Mouse (Mus musculus): Measurements from ENCODE around the gene Nckap5. TPM values are rescaled to one million over a fixed set of nuclear protein-coding genes. Genes with fewer than 3 reads are reported as not detected.

Nckap5 gene
- total RNA-seq, 2 experiments from 2014 or later = 8.3 to 11.3 TPM

DNA sequence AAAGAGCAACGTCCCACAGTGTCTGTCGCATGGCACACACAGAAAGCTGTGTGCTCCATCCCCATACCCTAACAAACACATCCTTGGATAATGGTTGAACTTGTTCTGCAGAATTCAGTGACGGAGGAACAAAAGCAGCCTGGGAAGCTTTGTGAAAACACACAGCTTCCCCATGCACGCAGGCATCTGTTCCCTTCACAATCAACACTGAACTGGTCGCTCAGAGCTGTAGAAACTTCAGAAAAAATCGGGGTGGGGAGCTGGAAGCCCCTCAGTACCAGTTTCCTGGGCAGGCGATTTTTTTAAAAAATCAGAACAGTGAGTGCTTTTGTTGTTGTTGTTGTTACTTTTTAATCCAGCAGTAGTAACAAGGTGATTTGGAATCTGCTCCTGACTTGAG, 960.5 kb downstream of the Nckap5 start:
- DNase-seq = no peak

Measured in layer of hippocampus, postnatal 36 days (tissue).